Mouse (Mus musculus): ENCODE data around the gene Psors1c2. TPM values are rescaled to one million over a fixed set of nuclear protein-coding genes. Genes with fewer than 3 reads are reported as not detected.

The Psors1c2 gene
- polyA plus RNA-seq, 1 experiment: 0.43 TPM

GRCm38 (mm10) chr17:35515911-35516640, 16.9 kb upstream of the Psors1c2 start:
- no peak for DNase-seq (ENCODE audit: low read depth, low spot score)
- 4% methylated on average over 25 of the region's 25 CpGs for WGBS

GRCm38 (mm10) chr17:35516652-35517500, 16.1 kb upstream of the Psors1c2 start, which contains the start of the genes Tcf19 and Cchcr1:
Tcf19 (minus strand) TSS chr17:35516824.
Cchcr1 (plus strand) TSS chr17:35517100.
- WGBS: under 1% methylated on average over 67 of the region's 67 CpGs
- DNase-seq (ENCODE audit: low read depth, low spot score): peak; percentile 97

GRCm38 (mm10) chr17:35517526-35517925, 15.5 kb upstream of the Psors1c2 start:
- WGBS: 4% methylated on average over 12 of the region's 12 CpGs
- no peak for DNase-seq (ENCODE audit: low read depth, low spot score)

GRCm38 (mm10) chr17:35524354-35524753, 8.6 kb upstream of the Psors1c2 start:
- 82% methylated on average over 9 of the region's 9 CpGs for WGBS

GRCm38 (mm10) chr17:35526644-35527043, 6.4 kb upstream of the Psors1c2 start:
- WGBS: 79% methylated on average over 8 of the region's 8 CpGs
- DNase-seq (ENCODE audit: low read depth, low spot score): no peak

More at GRCm38 (mm10) chr17:35524354-35524753, 8.6 kb upstream of the Psors1c2 start:
- no peak for DNase-seq (ENCODE audit: low read depth, low spot score)

- 10% methylated on average over 3 of the region's 3 CpGs for WGBS
- no peak for DNase-seq (ENCODE audit: low read depth, low spot score)
These were observed 641 bp upstream of the Psors1c2 start for GRCm38 (mm10) chr17:35532360-35532759.

- DNase-seq (ENCODE audit: low read depth, low spot score): no peak
- 3% methylated on average over 6 of the region's 6 CpGs for WGBS
These were observed 1.3 kb downstream of the Psors1c2 start for GRCm38 (mm10) chr17:35534343-35534742.

GRCm38 (mm10) chr17:35537421-35537820, 4.4 kb downstream of the Psors1c2 start:
- WGBS: 56% methylated on average over 4 of the region's 4 CpGs
- DNase-seq (ENCODE audit: low read depth, low spot score): no peak

GRCm38 (mm10) chr17:35538476-35538875, 5.5 kb downstream of the Psors1c2 start:
- no peak for DNase-seq (ENCODE audit: low read depth, low spot score)
- 80% methylated on average over 1 of the region's 1 CpGs for WGBS

- DNase-seq (ENCODE audit: low read depth, low spot score): no peak
- 62% methylated on average over 10 of the region's 10 CpGs for WGBS
These were observed 6.5 kb downstream of the Psors1c2 start for GRCm38 (mm10) chr17:35539540-35539939.

GRCm38 (mm10) chr17:35542761-35543411, 9.9 kb downstream of the Psors1c2 start:
- WGBS: 65% methylated on average over 15 of the region's 15 CpGs
- DNase-seq (ENCODE audit: low read depth, low spot score): no peak

GRCm38 (mm10) chr17:35543412-35543861, 10.4 kb downstream of the Psors1c2 start:
- no peak for DNase-seq (ENCODE audit: low read depth, low spot score)
- WGBS: 30% methylated on average over 14 of the region's 14 CpGs

GRCm38 (mm10) chr17:35544001-35544400, 11.0 kb downstream of the Psors1c2 start:
- WGBS: 59% methylated on average over 6 of the region's 6 CpGs
- no peak for DNase-seq (ENCODE audit: low read depth, low spot score)

- no peak for DNase-seq (ENCODE audit: low read depth, low spot score)
- 36% methylated on average over 6 of the region's 6 CpGs for WGBS
These were observed 11.7 kb downstream of the Psors1c2 start for GRCm38 (mm10) chr17:35544680-35545079.

- 85% methylated on average over 2 of the region's 2 CpGs for WGBS
These were observed 14.5 kb downstream of the Psors1c2 start for GRCm38 (mm10) chr17:35547465-35547864.

GRCm38 (mm10) chr17:35548636-35549035, 15.6 kb downstream of the Psors1c2 start:
- WGBS: 42% methylated on average over 5 of the region's 5 CpGs

More at GRCm38 (mm10) chr17:35547465-35547864, 14.5 kb downstream of the Psors1c2 start:
- no peak for DNase-seq (ENCODE audit: low read depth, low spot score)

GRCm38 (mm10) chr17:35549437-35550142, 16.6 kb downstream of the Psors1c2 start:
- DNase-seq (ENCODE audit: low read depth, low spot score): no peak
- WGBS: 41% methylated on average over 15 of the region's 15 CpGs

More at GRCm38 (mm10) chr17:35548636-35549035, 15.6 kb downstream of the Psors1c2 start:
- DNase-seq (ENCODE audit: low read depth, low spot score): no peak

- WGBS: 89% methylated on average over 4 of the region's 4 CpGs
- DNase-seq (ENCODE audit: low read depth, low spot score): no peak
These were observed 17.1 kb downstream of the Psors1c2 start for GRCm38 (mm10) chr17:35550143-35550494.

- DNase-seq (ENCODE audit: low read depth, low spot score): no peak
- 37% methylated on average over 8 of the region's 8 CpGs for WGBS
These were observed 17.9 kb downstream of the Psors1c2 start for GRCm38 (mm10) chr17:35550871-35551270.

Data from large intestine, adult 2 months (tissue).